Mouse (Mus musculus) ES-E14 (cell line): ENCODE results near the gene Mrtfa. TPM values are rescaled to one million over a fixed set of nuclear protein-coding genes. Genes with fewer than 3 reads are reported as not detected.
A peak's percentile ranks its signal among the peaks of the same experiment; 100 is the strongest.

ENCODE experiments used
- DNase-seq: peaks from one replicate; pipeline ENCODE4 v3.0.0-alpha.2; 2013; ENCODE audit warnings: low read depth, low spot score
- H3K27ac ChIP-seq: 2 replicates; pipeline ENCODE4 v1.5.1; 2012; ENCODE audit warnings: low read depth, mild to moderate bottlenecking, low read length, moderate library complexity, mixed read lengths; ENCODE audit not compliant: poor library complexity, insufficient read depth, severe bottlenecking
- H3K36me3 ChIP-seq: 2 replicates; pipeline ENCODE4 v1.6.1; 2012; ENCODE audit warnings: mild to moderate bottlenecking, low read length, moderate library complexity, mixed read lengths; ENCODE audit not compliant: control insufficient read depth, poor library complexity, insufficient read depth, severe bottlenecking
- H3K4me1 ChIP-seq, 2 experiments: fragments of 150-350 bp in 1 of 2; sonication (generic) in 1 of 2; 2 replicates each; pipeline ENCODE4 v1.6.1; 2012; ENCODE audit warnings: low read length in 2 of 2, mild to moderate bottlenecking in 1 of 2, mixed read lengths in 1 of 2; ENCODE audit not compliant: control insufficient read depth in 2 of 2, insufficient read depth in 2 of 2, poor library complexity in 1 of 2
- H3K4me3 ChIP-seq, 2 experiments: fragments of 150-350 bp in 1 of 2; sonication (generic) in 1 of 2; 2 replicates each; pipeline ENCODE4 v1.5.1; 2012; ENCODE audit warnings: low read length in 2 of 2, low read depth in 1 of 2, mild to moderate bottlenecking in 1 of 2, mixed read lengths in 1 of 2; ENCODE audit not compliant: insufficient read depth in 1 of 2, poor library complexity in 1 of 2, severe bottlenecking in 1 of 2
- H3K9ac ChIP-seq: 2 replicates; pipeline ENCODE4 v1.6.1; 2012; ENCODE audit warnings: low read depth, mild to moderate bottlenecking, low read length, mixed read lengths; ENCODE audit not compliant: poor library complexity, insufficient read depth, severe bottlenecking
- H3K9me3 ChIP-seq: fragments of 150-350 bp; sonication (generic); 2 replicates; pipeline ENCODE4 v1.6.1; 2012; ENCODE audit warnings: low read depth, mild to moderate bottlenecking, low read length; ENCODE audit not compliant: control insufficient read depth, insufficient read depth
- CHD2 ChIP-seq: IDR thresholded peaks from 2 replicates; pipeline ENCODE4 v1.6.1; 2014; ENCODE audit warnings: mild to moderate bottlenecking, low read depth, low read length, inconsistent platforms
- HCFC1 ChIP-seq: IDR thresholded peaks from 2 replicates; pipeline ENCODE4 v1.6.1; 2012; ENCODE audit warnings: low read length, inconsistent platforms, borderline replicate concordance; ENCODE audit not compliant: insufficient read depth
- MAFK ChIP-seq: IDR thresholded peaks from 2 replicates; pipeline ENCODE4 v1.6.1; 2014; ENCODE audit warnings: mild to moderate bottlenecking, low read depth, low read length, inconsistent platforms; ENCODE audit not compliant: insufficient read depth
- ZC3H11A ChIP-seq: IDR thresholded peaks from 2 replicates; pipeline ENCODE4 v1.6.1; 2012; ENCODE audit warnings: low read depth, mild to moderate bottlenecking, inconsistent platforms, low read length, borderline replicate concordance
- ZNF384 ChIP-seq: IDR thresholded peaks from 2 replicates; pipeline ENCODE4 v1.6.1; 2012; ENCODE audit warnings: low read depth, low read length, inconsistent platforms
- in situ Hi-C, 2 experiments: fragments of 600-800 bp; cut with MboI; formaldehyde crosslinking; loops; one replicate each; pipeline ENCODE4 v1.15.1; 2025; ENCODE audit warnings: low sequenced_read_pairs in 2 of 2, inconsistent platforms in 1 of 2; ENCODE audit not compliant: unreplicated experiment in 2 of 2
- total RNA-seq: library from RNA; depleted of rRNA; stranded (reverse); fragments of 300-350 nt; gene quantifications from 2 replicates; pipeline ENCODE4 v1.2.3, GENCODE M21; 2012

The Mrtfa gene
- total RNA-seq, 1 experiment: 16.7 TPM

DNA sequence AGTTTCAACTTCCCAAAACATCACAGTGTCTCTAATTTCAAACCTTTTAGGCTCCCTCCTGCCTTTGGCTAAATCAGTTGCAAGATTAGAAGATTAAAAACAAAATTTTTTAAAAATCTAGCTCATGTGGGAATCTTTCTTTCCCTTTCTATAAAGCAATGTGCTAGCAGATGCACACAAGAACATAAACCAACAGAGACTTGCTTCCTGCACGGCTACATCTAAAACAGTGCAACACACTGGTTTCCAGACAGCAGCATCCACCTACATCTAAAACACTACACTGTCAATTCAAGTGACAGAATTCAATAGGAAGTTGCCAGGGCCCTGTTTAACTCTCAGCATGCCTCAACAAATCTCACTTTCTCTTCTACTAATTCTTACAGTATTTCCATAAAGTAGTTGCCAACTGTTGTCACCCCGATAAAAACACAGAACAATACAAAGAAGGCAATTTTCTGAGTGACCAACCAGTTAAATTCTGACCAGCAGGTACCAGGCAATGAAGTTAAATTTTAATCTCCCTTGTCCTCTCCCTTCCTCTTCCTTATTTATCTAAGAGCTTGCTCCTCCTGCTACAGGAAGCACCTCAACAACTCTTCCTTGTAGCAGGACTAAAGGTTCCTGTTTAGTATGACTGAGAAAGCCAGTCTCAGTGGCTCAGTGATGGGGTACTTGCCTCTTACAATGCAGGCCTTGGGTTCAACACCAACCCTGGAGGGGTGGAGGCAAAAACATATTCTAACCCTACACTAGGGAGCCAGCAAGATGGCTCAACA lies 35.5 kb downstream of the Mrtfa start:
- DNase-seq: no peak
- Histone ChIP-seq H3K9me3 (no peaks in the 10 kb centered on the region), H3K4me1 (no peaks in the 10 kb centered on the region; a peak in 1 of 4 replicates), H3K36me3 (no peaks in the 10 kb centered on the region), H3K4me3 (no peak overlapping the region), H3K27ac (no peak overlapping the region), H3K9ac (no peak overlapping the region)
- TF ChIP-seq ZC3H11A (no peak), CHD2 (no peak), MAFK (no peak)
- in situ Hi-C loops: no loop called here

DNA sequence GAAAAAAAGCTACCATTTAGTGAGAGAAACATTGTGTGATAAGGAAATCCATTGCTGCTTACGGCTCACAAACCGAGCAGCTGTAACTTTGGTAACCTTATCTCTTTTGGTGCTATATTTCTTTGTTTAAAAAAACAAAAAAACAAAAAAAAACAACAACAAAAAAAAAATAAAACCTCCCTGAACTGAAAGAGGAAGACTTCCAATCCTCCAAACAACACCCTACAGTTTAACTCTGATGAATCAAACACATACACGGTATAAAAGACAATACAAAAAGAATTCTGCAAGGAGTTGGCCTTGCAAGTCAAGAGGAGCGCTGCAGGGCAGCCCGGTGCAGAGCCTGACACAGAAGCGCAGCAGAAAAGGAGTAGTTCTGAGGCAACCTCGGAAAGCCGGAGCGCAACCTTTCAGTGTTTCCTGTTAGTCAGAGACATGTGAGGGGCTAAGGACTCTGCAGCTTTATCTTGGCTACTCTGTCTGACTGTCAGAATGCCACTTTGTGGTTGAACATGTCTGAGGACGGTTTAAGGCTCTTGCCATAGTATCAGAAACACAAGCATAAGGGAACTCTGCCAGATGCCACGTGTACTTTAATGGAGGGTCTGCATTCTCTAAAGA lies 48.5 kb downstream of the Mrtfa start:
- in situ Hi-C loops: no loop called here
- Histone ChIP-seq H3K9ac (no peak overlapping the region), H3K4me1 (peaks cover 0 to 2% of the 10 kb centered on the region in 2 experiments; a peak in 1 of 4 replicates), H3K27ac (no peak overlapping the region), H3K36me3 (no peaks in the 10 kb centered on the region), H3K9me3 (no peaks in the 10 kb centered on the region), H3K4me3 (no peak overlapping the region)
- DNase-seq: no peak
- TF ChIP-seq CHD2: no peak
- no peak for TF ChIP-seq ZNF384
- TF ChIP-seq ZC3H11A: no peak
- no peak for TF ChIP-seq HCFC1
- no peak for TF ChIP-seq MAFK

DNA sequence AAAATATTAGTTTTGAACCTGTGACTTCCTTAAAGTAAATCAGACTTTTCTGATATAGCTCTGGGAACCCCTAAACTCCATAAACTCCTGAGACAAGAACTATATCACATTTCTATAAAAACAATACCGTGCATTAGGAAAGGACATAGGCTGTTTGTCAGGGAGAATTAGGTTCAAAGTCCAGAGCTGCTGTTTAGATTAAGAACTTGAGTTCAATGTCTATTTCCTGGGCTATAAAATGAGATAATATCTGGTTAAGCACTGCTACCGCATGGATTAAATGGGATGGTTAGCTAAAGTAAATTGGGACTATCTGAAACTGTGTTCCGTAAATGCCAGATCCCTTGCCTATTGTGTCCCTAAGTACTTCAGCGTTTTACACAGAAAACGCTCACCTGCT lies 50.6 kb downstream of the Mrtfa start:
- H3K4me1 ChIP-seq: peaks cover 0 to 4% of the 10 kb centered on the region in 2 experiments; a peak in 1 of 4 replicates
- no peak overlapping the region for H3K27ac ChIP-seq
- in situ Hi-C loops: no loop called here
- no peak for DNase-seq
- no peak overlapping the region for H3K9ac ChIP-seq
- H3K4me3 ChIP-seq: no peak overlapping the region
- TF ChIP-seq ZC3H11A (no peak), HCFC1 (no peak), ZNF384 (no peak), CHD2 (no peak), MAFK (no peak)
- no peaks in the 10 kb centered on the region for H3K36me3 ChIP-seq
- H3K9me3 ChIP-seq: no peaks in the 10 kb centered on the region

DNA sequence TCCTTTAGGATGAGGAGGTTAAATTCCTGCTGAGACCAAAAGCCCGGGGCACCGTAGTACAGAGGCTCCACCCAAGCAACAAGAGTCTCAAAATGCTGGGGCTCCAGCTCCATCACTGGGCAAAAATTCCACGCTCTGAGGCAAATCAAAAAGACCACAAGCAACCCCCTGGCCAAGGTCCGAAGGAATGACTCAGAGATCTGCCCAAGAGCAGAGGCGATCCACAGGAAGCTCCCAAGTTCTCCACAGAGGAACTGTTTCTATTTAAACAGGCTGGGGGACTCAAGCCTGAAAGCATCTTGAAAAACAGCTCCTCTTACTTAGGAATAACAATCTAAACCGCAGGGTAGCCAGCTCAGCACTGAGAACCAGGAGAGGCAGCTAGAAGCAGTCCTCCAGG lies 53.3 kb downstream of the Mrtfa start:
- no peak overlapping the region for H3K9ac ChIP-seq
- no peaks in the 10 kb centered on the region for H3K9me3 ChIP-seq
- H3K36me3 ChIP-seq: no peaks in the 10 kb centered on the region
- H3K4me3 ChIP-seq: no peak overlapping the region
- H3K4me1 ChIP-seq: peaks cover 0 to 4% of the 10 kb centered on the region in 2 experiments; a peak in 1 of 4 replicates
- DNase-seq: no peak
- no peak for TF ChIP-seq CHD2
- no peak for TF ChIP-seq HCFC1
- no peak for TF ChIP-seq MAFK
- no peak for TF ChIP-seq ZC3H11A
- no peak for TF ChIP-seq ZNF384
- in situ Hi-C loops: no loop called here
- H3K27ac ChIP-seq: 0 out of 2 replicates have a peak overlapping the region, but pooled peaks have one; percentile 49
